Comparison of ENCODE assay signal across 12 mouse cellular contexts in the genomic region with DNA sequence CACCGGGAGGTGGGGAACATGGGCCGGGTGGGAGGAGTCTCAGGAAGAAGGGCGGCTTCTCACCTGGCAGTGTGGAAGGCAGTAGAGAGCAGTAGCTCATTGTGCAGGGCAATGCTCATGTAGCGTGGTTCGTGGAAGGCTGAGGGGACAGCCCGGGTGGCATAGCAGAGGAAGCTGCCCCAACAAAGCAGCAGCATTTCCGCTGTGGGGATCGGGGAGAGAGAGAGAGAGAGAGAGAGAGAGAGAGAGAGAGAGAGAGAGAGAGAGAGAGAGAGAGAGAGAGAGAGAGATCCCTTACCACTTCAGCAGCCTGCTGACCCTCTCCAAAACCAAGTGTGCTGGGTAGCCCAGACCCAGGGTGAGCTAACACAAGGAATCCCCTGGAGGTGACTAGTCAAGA. TPM values are rescaled to one million over a fixed set of nuclear protein-coding genes. Genes with fewer than 3 reads are reported as not detected.
DNase-seq lines count a peak whose midpoint lies in the region; ATAC-seq and TF ChIP-seq lines count a peak whose summit lies in the region.
"Had no signal": no experiment of that assay in that cellular context is flagged by ENCODE, and none has a peak within 500 bp of the region (broad histone marks: within the 10 kb centered on the region; RNA-seq: fewer than 3 reads in every experiment).

No protein-coding gene starts in this region.

- 0 out of 2 replicates have a peak overlapping the region, but pooled peaks have one; percentile 44 for H3K4me2 ChIP-seq in heart, embryonic 14.5 days (ENCODE audit: low read length)
- H3K4me2 ChIP-seq in embryonic facial prominence, embryonic 13.5 days = 0 out of 2 replicates have a peak overlapping the region, but pooled peaks have one; percentile 37
- H3K4me2 ChIP-seq in liver, embryonic 11.5 days = peak overlapping the region; percentile 53; the same call in 1 of the 2 replicates
- H3K4me2 ChIP-seq in forebrain, postnatal 0 days (ENCODE audit: low read depth) = no peak overlapping the region
- H3K4me2 ChIP-seq: midbrain, embryonic 15.5 days had no signal

- H3K9me3 ChIP-seq in heart, embryonic 14.5 days (ENCODE audit: control insufficient read depth, low read length) = no peaks in the 10 kb centered on the region
- H3K9me3 ChIP-seq in embryonic facial prominence, embryonic 13.5 days = no peaks in the 10 kb centered on the region
- H3K9me3 ChIP-seq in liver, embryonic 11.5 days (ENCODE audit: control insufficient read depth, low read length) = no peaks in the 10 kb centered on the region
- no peaks in the 10 kb centered on the region for H3K9me3 ChIP-seq in forebrain, postnatal 0 days (ENCODE audit: low read length)
- H3K9me3 ChIP-seq: midbrain, embryonic 15.5 days; stomach, embryonic 15.5 days had no signal

- peaks cover 17 to 26% of the 10 kb centered on the region in 2 experiments for H3K4me1 ChIP-seq in heart, embryonic 14.5 days (ENCODE audit: control insufficient read depth in 2 of 2, insufficient read depth in 2 of 2, low read length in 2 of 2)
- H3K4me1 ChIP-seq in embryonic facial prominence, embryonic 13.5 days = peaks cover 17% of the 10 kb centered on the region
- peaks cover 6% of the 10 kb centered on the region for H3K4me1 ChIP-seq in liver, embryonic 11.5 days (replicated peaks; ENCODE audit: control insufficient read depth, insufficient read depth, low read length)
- no peaks in the 10 kb centered on the region for H3K4me1 ChIP-seq in forebrain, postnatal 0 days (ENCODE audit: insufficient read depth)

- no peak overlapping the region for H3K9ac ChIP-seq in heart, embryonic 14.5 days (ENCODE audit: low read length)
- peak overlapping the region; percentile 59 for H3K9ac ChIP-seq in embryonic facial prominence, embryonic 13.5 days
- H3K9ac ChIP-seq in liver, embryonic 11.5 days (ENCODE audit: low read depth, low read length) = no peak overlapping the region
- H3K9ac ChIP-seq in forebrain, postnatal 0 days = no peak overlapping the region
- H3K9ac ChIP-seq: midbrain, embryonic 15.5 days; stomach, embryonic 15.5 days had no signal

- H3K27me3 ChIP-seq in heart, embryonic 14.5 days (ENCODE audit: control insufficient read depth, insufficient read depth, low read length) = 0 out of 2 replicates have a peak, but pooled peaks cover 3% of the 10 kb centered on the region
- no peaks in the 10 kb centered on the region for H3K27me3 ChIP-seq in embryonic facial prominence, embryonic 13.5 days
- peaks cover 25% of the 10 kb centered on the region for H3K27me3 ChIP-seq in liver, embryonic 11.5 days (replicated peaks; ENCODE audit: control insufficient read depth, insufficient read depth, low read length)
- no peaks in the 10 kb centered on the region for H3K27me3 ChIP-seq in forebrain, postnatal 0 days (ENCODE audit: insufficient read depth, low read length)
- H3K27me3 ChIP-seq: midbrain, embryonic 15.5 days; Patski had no signal

- H3K27ac ChIP-seq in heart, embryonic 14.5 days (replicated peaks in 1 of 2; ENCODE audit: control insufficient read depth in 1 of 2, insufficient read depth in 1 of 2, low read depth in 2 of 2, low read length in 2 of 2) = no peak overlapping the region
- H3K27ac ChIP-seq in embryonic facial prominence, embryonic 13.5 days = no peak overlapping the region
- no peak overlapping the region for H3K27ac ChIP-seq in liver, embryonic 11.5 days (ENCODE audit: low read depth, low read length)
- H3K27ac ChIP-seq in forebrain, postnatal 0 days (ENCODE audit: low read depth, low read length) = no peak overlapping the region
- H3K27ac ChIP-seq: midbrain, embryonic 15.5 days; stomach, embryonic 15.5 days had no signal

- no peak for ATAC-seq in heart, embryonic 14.5 days (ENCODE audit: insufficient number of reproducible peaks, insufficient read depth, low FRiP score, low read depth)
- ATAC-seq in embryonic facial prominence, embryonic 13.5 days (ENCODE audit: insufficient number of reproducible peaks, insufficient read depth, low FRiP score, low TSS enrichment, low read depth) = no peak
- no peak for ATAC-seq in liver, embryonic 11.5 days (replicated peaks; ENCODE audit: low FRiP score)
- no peak for ATAC-seq in forebrain, postnatal 0 days
- ATAC-seq: midbrain, embryonic 15.5 days; Patski had no signal

- no peaks in the 10 kb centered on the region for H3K36me3 ChIP-seq in heart, embryonic 14.5 days (ENCODE audit: control insufficient read depth, insufficient read depth, low read length)
- H3K36me3 ChIP-seq in embryonic facial prominence, embryonic 13.5 days = no peaks in the 10 kb centered on the region
- no peaks in the 10 kb centered on the region for H3K36me3 ChIP-seq in liver, embryonic 11.5 days (ENCODE audit: control insufficient read depth, insufficient read depth, low read length)
- H3K36me3 ChIP-seq in forebrain, postnatal 0 days (ENCODE audit: insufficient read depth) = no peaks in the 10 kb centered on the region
- H3K36me3 ChIP-seq: midbrain, embryonic 15.5 days; stomach, embryonic 15.5 days had no signal

- DNase-seq in heart, postnatal 4 days = no peak
- DNase-seq in liver, embryonic 11.5 days (ENCODE audit: low spot score) = no peak
- DNase-seq in thymus, postnatal 0 days (ENCODE audit: low spot score) = peak; percentile 44
- DNase-seq in testis, postnatal 10 days (ENCODE audit: low spot score) = no peak
- no peak for DNase-seq in cerebellum, postnatal 36 days
- no peak for DNase-seq in forebrain, postnatal 0 days
- DNase-seq: cerebellum, adult 11-12 months had no signal

- H3K4me3 ChIP-seq in heart, embryonic 14.5 days (ENCODE audit: control insufficient read depth in 1 of 2, insufficient read depth in 1 of 2, low read depth in 1 of 2, low read length in 2 of 2) = no peak overlapping the region
- no peak overlapping the region for H3K4me3 ChIP-seq in embryonic facial prominence, embryonic 13.5 days
- no peak overlapping the region for H3K4me3 ChIP-seq in liver, embryonic 11.5 days (ENCODE audit: low read depth, low read length)
- H3K4me3 ChIP-seq in forebrain, postnatal 0 days (ENCODE audit: low read depth, low read length) = no peak overlapping the region
- H3K4me3 ChIP-seq: midbrain, embryonic 15.5 days; stomach, embryonic 15.5 days had no signal

- 40% methylated on average over 8 of the region's 8 CpGs for WGBS in heart, embryonic 14.5 days
- WGBS in embryonic facial prominence, embryonic 13.5 days = 29% methylated on average over 8 of the region's 8 CpGs
- 30% methylated on average over 8 of the region's 8 CpGs for WGBS in liver, embryonic 11.5 days
- 45% methylated on average over 7 of the region's 8 CpGs for WGBS in forebrain, postnatal 0 days

- no peak for TF ChIP-seq CTCF in forebrain, postnatal 0 days (IDR thresholded peaks at IDR 0.05; ENCODE audit: low read depth)

RNA-seq across cellular contexts. Expression of a gene that starts 8.7 kb away (rescaled TPM):
- 0.05 TPM in 2 replicates for polyA plus RNA-seq in heart, embryonic 14.5 days (2014; fragmentation: Nextera tagmentation; extraction: Ambion mirVana)
- total RNA-seq in heart, postnatal 4 days (2021) = under 1 TPM; 0.05 to 0.17 TPM
- 0.15 and 0.21 TPM in 2 replicates for polyA plus RNA-seq in embryonic facial prominence, embryonic 13.5 days (2015; fragmentation: Nextera tagmentation; extraction: Ambion mirVana)
- 0.03 TPM in 2 replicates for polyA plus RNA-seq in liver, embryonic 11.5 days (2014; fragmentation: Nextera tagmentation; extraction: Ambion mirVana)
- polyA plus RNA-seq in thymus, postnatal 0 days (2015; fragmentation: Nextera tagmentation; extraction: Ambion mirVana) = 0.27 and 0.38 TPM in 2 replicates
- 0.46 and 0.62 TPM in 2 replicates for total RNA-seq in forebrain, postnatal 0 days (2014; rRNA removed)
- polyA plus RNA-seq in forebrain, postnatal 0 days (2015; fragmentation: Nextera tagmentation; extraction: Ambion mirVana) = 0.21 and 0.45 TPM in 2 replicates

RNA-seq across cellular contexts. Expression of a gene that starts 19.2 kb away (rescaled TPM):
- polyA plus RNA-seq in heart, embryonic 14.5 days (2014; fragmentation: Nextera tagmentation; extraction: Ambion mirVana) = 2.2 and 3.6 TPM in 2 replicates
- 10 to 100 TPM; 24.2 to 28.9 TPM for total RNA-seq in heart, postnatal 4 days (2021)
- polyA plus RNA-seq in embryonic facial prominence, embryonic 13.5 days (2015; fragmentation: Nextera tagmentation; extraction: Ambion mirVana) = 4.7 and 5.3 TPM in 2 replicates
- 2.2 and 2.4 TPM in 2 replicates for polyA plus RNA-seq in liver, embryonic 11.5 days (2014; fragmentation: Nextera tagmentation; extraction: Ambion mirVana)
- polyA plus RNA-seq in thymus, postnatal 0 days (2015; fragmentation: Nextera tagmentation; extraction: Ambion mirVana) = 3.1 and 3.7 TPM in 2 replicates
- total RNA-seq in forebrain, postnatal 0 days (2014; rRNA removed) = 54.9 and 64.3 TPM in 2 replicates
- polyA plus RNA-seq in forebrain, postnatal 0 days (2015; fragmentation: Nextera tagmentation; extraction: Ambion mirVana) = 5.3 and 6.4 TPM in 2 replicates

RNA-seq across cellular contexts. Expression of a gene that starts 27.7 kb away (rescaled TPM):
- 56.2 and 59.2 TPM in 2 replicates for polyA plus RNA-seq in heart, embryonic 14.5 days (2014; fragmentation: Nextera tagmentation; extraction: Ambion mirVana)
- 10 to 100 TPM; 45.1 to 47.3 TPM for total RNA-seq in heart, postnatal 4 days (2021)
- polyA plus RNA-seq in embryonic facial prominence, embryonic 13.5 days (2015; fragmentation: Nextera tagmentation; extraction: Ambion mirVana) = 46.6 and 50.1 TPM in 2 replicates
- polyA plus RNA-seq in liver, embryonic 11.5 days (2014; fragmentation: Nextera tagmentation; extraction: Ambion mirVana) = 62.4 and 63.2 TPM in 2 replicates
- polyA plus RNA-seq in thymus, postnatal 0 days (2015; fragmentation: Nextera tagmentation; extraction: Ambion mirVana) = 40.8 and 41.0 TPM in 2 replicates
- 29.0 and 34.9 TPM in 2 replicates for total RNA-seq in forebrain, postnatal 0 days (2014; rRNA removed)
- polyA plus RNA-seq in forebrain, postnatal 0 days (2015; fragmentation: Nextera tagmentation; extraction: Ambion mirVana) = 33.3 and 37.7 TPM in 2 replicates
